Mouse (Mus musculus): ENCODE measurements around the gene Paxx. TPM values are rescaled to one million over a fixed set of nuclear protein-coding genes. Genes with fewer than 3 reads are reported as not detected.

The Paxx gene
- polyA plus RNA-seq (2012; rRNA removed; ENCODE audit: low replicate concordance), result 81.4 and 115 TPM in 2 replicates

GRCm38 (mm10) chr2:25460551-25461309 lies at the start of gene Paxx:
Gene Paxx, minus strand, starts transcription at chr2:25461094.

GRCm38 (mm10) chr2:25501593-25502486 lies 40.9 kb upstream of the Paxx start, which contains the start of gene C8g:
Gene C8g, minus strand, starts transcription at chr2:25501719.

GRCm38 (mm10) chr2:25500576-25501405 lies 39.9 kb upstream of the Paxx start, which contains the start of gene Fbxw5:
Gene Fbxw5, plus strand, starts transcription at chr2:25500750.

GRCm38 (mm10) chr2:25493476-25493961 lies 32.6 kb upstream of the Paxx start, which contains the start of gene Lcn12:
Gene Lcn12, minus strand, starts transcription at chr2:25493911.

GRCm38 (mm10) chr2:25469969-25470368 lies 9.1 kb upstream of the Paxx start, which contains the start of gene Ptgds:
Gene Ptgds, minus strand, starts transcription at chr2:25470046.

GRCm38 (mm10) chr2:25456205-25456953 lies 4.5 kb downstream of the Paxx start, which contains the start of gene Clic3:
Gene Clic3, plus strand, starts transcription at chr2:25456838.

GRCm38 (mm10) chr2:25428442-25429236 lies 32.3 kb downstream of the Paxx start, which contains the start of gene Abca2:
Gene Abca2, plus strand, starts transcription at chr2:25428703.

GRCm38 (mm10) chr2:25422587-25423410 lies 38.1 kb downstream of the Paxx start, which contains the start of gene Fut7:
Gene Fut7, plus strand, starts transcription at chr2:25423267.

Other genes with a start within 250 kb of the Paxx start
- 29.9 and 42.4 TPM in 2 replicates for gene Nelfb, start 249.6 kb downstream of the Paxx start, polyA plus RNA-seq (2012; rRNA removed; ENCODE audit: low replicate concordance)
- gene Stpg3, start 246.5 kb downstream of the Paxx start, polyA plus RNA-seq (2012; rRNA removed; ENCODE audit: low replicate concordance), result not detected in 2 replicates
- not detected in 2 replicates for gene Fam166a, start 242.3 kb downstream of the Paxx start, polyA plus RNA-seq (2012; rRNA removed; ENCODE audit: low replicate concordance)
- 379 and 679 TPM in 2 replicates for gene Tubb4b, start 236.4 kb downstream of the Paxx start, polyA plus RNA-seq (2012; rRNA removed; ENCODE audit: low replicate concordance)
- gene Slc34a3, start 226.7 kb downstream of the Paxx start, polyA plus RNA-seq (2012; rRNA removed; ENCODE audit: low replicate concordance), result 4.3 TPM in 1 of 2 replicates, not detected in the other
- gene Rnf224, start 224.3 kb downstream of the Paxx start, polyA plus RNA-seq (2012; rRNA removed; ENCODE audit: low replicate concordance), result not detected in 2 replicates
- gene Rnf208, start 218.8 kb downstream of the Paxx start, polyA plus RNA-seq (2012; rRNA removed; ENCODE audit: low replicate concordance), result 14.3 and 73.6 TPM in 2 replicates
- gene Cysrt1, start 218.6 kb downstream of the Paxx start, polyA plus RNA-seq (2012; rRNA removed; ENCODE audit: low replicate concordance), result 0.94 and 8.8 TPM in 2 replicates
- gene AL732309.1, start 214.2 kb downstream of the Paxx start, polyA plus RNA-seq (2012; rRNA removed; ENCODE audit: low replicate concordance), result 18.8 and 30.9 TPM in 2 replicates
- gene Tmem203, start 205.7 kb downstream of the Paxx start, polyA plus RNA-seq (2012; rRNA removed; ENCODE audit: low replicate concordance), result 39.8 and 90.7 TPM in 2 replicates
- gene Tprn, start 198.5 kb downstream of the Paxx start, polyA plus RNA-seq (2012; rRNA removed; ENCODE audit: low replicate concordance), result 186 and 454 TPM in 2 replicates
- 44.6 and 49.5 TPM in 2 replicates for gene Ssna1, start 188.7 kb downstream of the Paxx start, polyA plus RNA-seq (2012; rRNA removed; ENCODE audit: low replicate concordance)
- gene Anapc2, start 188.6 kb downstream of the Paxx start, polyA plus RNA-seq (2012; rRNA removed; ENCODE audit: low replicate concordance), result 57.3 and 58.9 TPM in 2 replicates
- gene Tmem210, start 172.9 kb downstream of the Paxx start, polyA plus RNA-seq (2012; rRNA removed; ENCODE audit: low replicate concordance), result 1.4 TPM in 1 of 2 replicates, not detected in the other
- 81.7 and 85.6 TPM in 2 replicates for gene Lrrc26, start 171.2 kb downstream of the Paxx start, polyA plus RNA-seq (2012; rRNA removed; ENCODE audit: low replicate concordance)
- 0.78 and 1.7 TPM in 2 replicates for gene Grin1, start 141.9 kb downstream of the Paxx start, polyA plus RNA-seq (2012; rRNA removed; ENCODE audit: low replicate concordance)
- 13.8 and 17.1 TPM in 2 replicates for gene Man1b1, start 128.8 kb downstream of the Paxx start, polyA plus RNA-seq (2012; rRNA removed; ENCODE audit: low replicate concordance)
- 15.8 and 19.7 TPM in 2 replicates for gene Dpp7, start 104.7 kb downstream of the Paxx start, polyA plus RNA-seq (2012; rRNA removed; ENCODE audit: low replicate concordance)
- 66.1 and 563 TPM in 2 replicates for gene Uap1l1, start 95.4 kb downstream of the Paxx start, polyA plus RNA-seq (2012; rRNA removed; ENCODE audit: low replicate concordance)
- 27.5 and 29.1 TPM in 2 replicates for gene Sapcd2, start 88.8 kb downstream of the Paxx start, polyA plus RNA-seq (2012; rRNA removed; ENCODE audit: low replicate concordance)
- 50.6 and 75.3 TPM in 2 replicates for gene Entpd2, start 65.2 kb downstream of the Paxx start, polyA plus RNA-seq (2012; rRNA removed; ENCODE audit: low replicate concordance)
- 223 and 325 TPM in 2 replicates for gene Npdc1, start 61.7 kb downstream of the Paxx start, polyA plus RNA-seq (2012; rRNA removed; ENCODE audit: low replicate concordance)
- gene Fut7, start 37.8 kb downstream of the Paxx start, polyA plus RNA-seq (2012; rRNA removed; ENCODE audit: low replicate concordance), result 1.3 and 2.1 TPM in 2 replicates
- 16.8 and 36.7 TPM in 2 replicates for gene Abca2, start 32.4 kb downstream of the Paxx start, polyA plus RNA-seq (2012; rRNA removed; ENCODE audit: low replicate concordance)
- gene Clic3, start 4.3 kb downstream of the Paxx start, polyA plus RNA-seq (2012; rRNA removed; ENCODE audit: low replicate concordance), result 1.9 and 14.3 TPM in 2 replicates
- gene Ptgds, start 9.0 kb upstream of the Paxx start, polyA plus RNA-seq (2012; rRNA removed; ENCODE audit: low replicate concordance), result 0.74 TPM in 1 of 2 replicates, not detected in the other
- not detected in 2 replicates for gene Lcn12, start 32.8 kb upstream of the Paxx start, polyA plus RNA-seq (2012; rRNA removed; ENCODE audit: low replicate concordance)
- gene Fbxw5, start 39.7 kb upstream of the Paxx start, polyA plus RNA-seq (2012; rRNA removed; ENCODE audit: low replicate concordance), result 40.4 and 40.9 TPM in 2 replicates
- gene C8g, start 40.6 kb upstream of the Paxx start, polyA plus RNA-seq (2012; rRNA removed; ENCODE audit: low replicate concordance), result 4.0 and 9.4 TPM in 2 replicates
- gene Traf2, start 85.8 kb upstream of the Paxx start, polyA plus RNA-seq (2012; rRNA removed; ENCODE audit: low replicate concordance), result 9.0 and 10.8 TPM in 2 replicates
- 164 and 294 TPM in 2 replicates for gene Edf1, start 96.8 kb upstream of the Paxx start, polyA plus RNA-seq (2012; rRNA removed; ENCODE audit: low replicate concordance)
- gene Mamdc4, start 113.8 kb upstream of the Paxx start, polyA plus RNA-seq (2012; rRNA removed; ENCODE audit: low replicate concordance), result 1.1 and 1.9 TPM in 2 replicates
- 19.8 and 30.6 TPM in 2 replicates for gene Phpt1, start 114.1 kb upstream of the Paxx start, polyA plus RNA-seq (2012; rRNA removed; ENCODE audit: low replicate concordance)
- gene Ajm1, start 120.7 kb upstream of the Paxx start, polyA plus RNA-seq (2012; rRNA removed; ENCODE audit: low replicate concordance), result 1.4 and 1.7 TPM in 2 replicates
- 56.5 and 60.5 TPM in 2 replicates for gene Rabl6, start 147.4 kb upstream of the Paxx start, polyA plus RNA-seq (2012; rRNA removed; ENCODE audit: low replicate concordance)
- not detected in 2 replicates for gene Ccdc183, start 156.6 kb upstream of the Paxx start, polyA plus RNA-seq (2012; rRNA removed; ENCODE audit: low replicate concordance)
- gene Tmem141, start 160.9 kb upstream of the Paxx start, polyA plus RNA-seq (2012; rRNA removed; ENCODE audit: low replicate concordance), result 9.9 and 11.7 TPM in 2 replicates
- gene Fcna, start 166.9 kb upstream of the Paxx start, polyA plus RNA-seq (2012; rRNA removed; ENCODE audit: low replicate concordance), result 0.89 and 1.2 TPM in 2 replicates
- not detected in 2 replicates for gene Lcn8, start 192.0 kb upstream of the Paxx start, polyA plus RNA-seq (2012; rRNA removed; ENCODE audit: low replicate concordance)
- gene Lcn5, start 196.9 kb upstream of the Paxx start, polyA plus RNA-seq (2012; rRNA removed; ENCODE audit: low replicate concordance), result not detected in 2 replicates
- not detected in 2 replicates for gene Lcn6, start 215.7 kb upstream of the Paxx start, polyA plus RNA-seq (2012; rRNA removed; ENCODE audit: low replicate concordance)
- gene Lcn10, start 221.6 kb upstream of the Paxx start, polyA plus RNA-seq (2012; rRNA removed; ENCODE audit: low replicate concordance), result not detected in 2 replicates
- gene Obp2a, start 238.9 kb upstream of the Paxx start, polyA plus RNA-seq (2012; rRNA removed; ENCODE audit: low replicate concordance), result not detected in 2 replicates
- gene Bmyc, start 245.6 kb upstream of the Paxx start, polyA plus RNA-seq (2012; rRNA removed; ENCODE audit: low replicate concordance), result 28.7 and 33.0 TPM in 2 replicates